Mouse (Mus musculus) heart, embryonic 12.5 days (tissue): ENCODE results near the gene Myo19. TPM values are rescaled to one million over a fixed set of nuclear protein-coding genes. Genes with fewer than 3 reads are reported as not detected.

Source experiments
- ATAC-seq: fragments of 200-750 bp; cut with Nextera tagmentation; 2 replicates; pipeline ENCODE4 v1.8.0; 2017; ENCODE audit warnings: moderate TSS enrichment, moderate library complexity; ENCODE audit not compliant: insufficient number of reproducible peaks, low FRiP score
- H3K27ac ChIP-seq: fragments of 300-500 bp; sonication (generic); 2 replicates; pipeline ENCODE4 v1.5.1; 2016; ENCODE audit warnings: mild to moderate bottlenecking, moderate library complexity; ENCODE audit not compliant: poor library complexity, severe bottlenecking
- H3K27me3 ChIP-seq: fragments of 300-500 bp; sonication (generic); replicated peaks from 2 replicates; pipeline ENCODE4 v1.6.1; 2016; ENCODE audit warnings: mild to moderate bottlenecking, moderate library complexity
- H3K36me3 ChIP-seq: fragments of 300-500 bp; sonication (generic); 2 replicates; pipeline ENCODE4 v1.6.1; 2016; ENCODE audit warnings: mild to moderate bottlenecking, moderate library complexity
- H3K4me1 ChIP-seq: fragments of 300-500 bp; sonication (generic); replicated peaks from 2 replicates; pipeline ENCODE4 v1.6.1; 2016; ENCODE audit warnings: mild to moderate bottlenecking
- H3K4me2 ChIP-seq: fragments of 300-500 bp; sonication (generic); 2 replicates; pipeline ENCODE4 v1.6.1; 2016; ENCODE audit warnings: mild to moderate bottlenecking, moderate library complexity
- H3K4me3 ChIP-seq: fragments of 300-500 bp; sonication (generic); 2 replicates; pipeline ENCODE4 v1.5.1; 2016; ENCODE audit warnings: mild to moderate bottlenecking
- H3K9ac ChIP-seq: fragments of 300-500 bp; sonication (generic); 2 replicates; pipeline ENCODE4 v1.6.1; 2016; ENCODE audit warnings: mild to moderate bottlenecking, moderate library complexity
- H3K9me3 ChIP-seq: fragments of 300-500 bp; sonication (generic); replicated peaks from 2 replicates; pipeline ENCODE4 v1.6.1; 2016; ENCODE audit warnings: mild to moderate bottlenecking, moderate library complexity
- WGBS: fragments of 180-500 bp; shearing (Covaris S2); methylation state at CpG from one replicate; pipeline ENCODE4 v1.1.7; 2016; 5-methylcytosine and 5-hydroxymethylcytosine counted together
- microRNA-seq: library from miRNA; unstranded; fragments of <30 nt; microRNA quantifications from one replicate; pipeline ENCODE4, GENCODE M21; 2017
- polyA plus RNA-seq: library from polyadenylated mRNA; unstranded; fragments of >200 nt; fragmentation: Nextera tagmentation; extraction: Ambion mirVana; gene quantifications from 2 replicates; pipeline ENCODE4 v1.2.1, GENCODE M21; 2016

Myo19 gene
- polyA plus RNA-seq, 1 experiment from 2014 or later = 8.3 TPM

DNA sequence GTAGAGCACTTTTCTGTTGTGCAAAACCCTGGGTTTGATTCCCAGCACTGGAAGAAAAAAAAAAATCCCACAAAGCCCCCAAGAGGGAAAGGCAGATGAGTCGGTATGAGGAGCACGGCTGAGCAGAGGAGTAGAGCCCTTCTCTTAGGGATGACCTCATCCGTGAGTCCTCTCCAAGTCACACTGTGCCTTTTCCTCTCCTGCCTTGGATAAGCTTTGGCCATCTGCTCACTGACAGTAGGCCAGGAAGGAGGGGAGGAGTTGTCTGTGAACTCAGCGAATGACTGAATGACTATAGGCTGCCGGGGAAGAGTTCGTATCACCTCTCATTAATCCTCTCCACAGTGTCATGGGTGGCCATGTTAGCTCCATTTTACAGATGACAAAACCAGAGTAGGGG is 80.8 kb downstream of the Myo19 start:
- ATAC-seq = no peak
- 58% methylated on average over 6 of the region's 6 CpGs for WGBS
- no peak overlapping the region for H3K27ac ChIP-seq

More for the DNA sequence above, 80.8 kb downstream of the Myo19 start:
- H3K36me3 ChIP-seq = no peaks in the 10 kb centered on the region
- H3K9ac ChIP-seq = no peak overlapping the region
- peaks cover 38% of the 10 kb centered on the region for H3K27me3 ChIP-seq
- no peaks in the 10 kb centered on the region for H3K9me3 ChIP-seq
- H3K4me1 ChIP-seq = peaks cover 29% of the 10 kb centered on the region
- no peak overlapping the region for H3K4me3 ChIP-seq
- no peak overlapping the region for H3K4me2 ChIP-seq

Small RNAs within 50 kb of the gene (microRNA-seq; reads per million reads assigned to microRNA genes)
- gene Gm23564 = not detected

Other genes with a start within 250 kb of the Myo19 start
- gene Mrm1, start 60.6 kb upstream of the Myo19 start, polyA plus RNA-seq = 12.9 and 17.3 TPM in 2 replicates
- 25.2 and 26.8 TPM in 2 replicates for gene Dhrs11, start 51.2 kb upstream of the Myo19 start, polyA plus RNA-seq
- gene Ggnbp2, start 9.3 kb upstream of the Myo19 start, polyA plus RNA-seq = 55.5 and 57.4 TPM in 2 replicates
- gene Pigw, start 137 bp downstream of the Myo19 start, polyA plus RNA-seq = 2.9 and 3.4 TPM in 2 replicates
- 33.8 and 37.1 TPM in 2 replicates for gene Znhit3, start 36.2 kb downstream of the Myo19 start, polyA plus RNA-seq
- gene Car4, start 77.6 kb downstream of the Myo19 start, polyA plus RNA-seq = 4.3 and 4.8 TPM in 2 replicates